31 mouse cellular contexts compared by ENCODE assay signal in the genomic region with DNA sequence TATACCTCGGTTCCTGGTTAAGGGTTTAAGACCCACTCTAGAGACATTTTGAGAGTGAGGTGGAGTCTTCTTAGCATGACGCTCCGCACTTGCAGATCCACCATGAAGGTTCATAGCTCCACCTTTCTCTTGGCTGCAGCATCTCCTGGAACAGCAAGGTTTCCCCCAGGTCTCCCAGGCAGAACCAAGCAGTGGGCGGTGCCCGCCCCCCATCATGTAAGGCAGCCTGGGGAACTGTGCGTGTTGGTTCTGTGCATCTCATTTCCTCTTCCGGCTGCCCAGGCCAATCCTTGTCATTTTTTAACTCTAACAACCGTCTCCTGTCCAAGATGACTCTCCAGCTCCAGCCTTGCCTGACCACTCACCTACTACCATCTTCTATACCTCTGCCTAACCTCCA. TPM values are rescaled to one million over a fixed set of nuclear protein-coding genes. Genes with fewer than 3 reads are reported as not detected.
"Had no signal": no experiment of that assay in that cellular context is flagged by ENCODE, and none has a peak within 500 bp of the region (broad histone marks: within the 10 kb centered on the region; RNA-seq: fewer than 3 reads in every experiment).

No protein-coding gene starts in this region.

- H3K4me2 ChIP-seq: limb, embryonic 13.5 days; liver, embryonic 12.5 days; liver, embryonic 15.5 days; lung, embryonic 14.5 days; midbrain, embryonic 13.5 days; neural tube, embryonic 13.5 days had no signal

- H3K27ac ChIP-seq: layer of hippocampus, adult 2 months; limb, embryonic 13.5 days; liver, embryonic 12.5 days; liver, embryonic 15.5 days; midbrain, embryonic 10.5 days; midbrain, embryonic 13.5 days; neural tube, embryonic 13.5 days; stomach, postnatal 0 days had no signal

- DNase-seq: kidney, adult 18-20 months; kidney, postnatal 25 days; layer of hippocampus, adult 9-11 months; liver; lung, embryonic 14.5 days; lung, postnatal 36 days; retina, postnatal 1 day; right cerebral cortex, postnatal 25 days had no signal

- H3K4me3 ChIP-seq: layer of hippocampus, adult 2 months; limb, embryonic 10.5 days; limb, embryonic 13.5 days; liver, embryonic 12.5 days; liver, embryonic 15.5 days; megakaryocyte, embryonic 14.5 days; midbrain, embryonic 10.5 days; midbrain, embryonic 13.5 days; myocyte; neural tube, embryonic 13.5 days had no signal

- H3K36me3 ChIP-seq: limb, embryonic 10.5 days; limb, embryonic 13.5 days; liver, embryonic 12.5 days; liver, embryonic 15.5 days; midbrain, embryonic 10.5 days; midbrain, embryonic 13.5 days; neural tube, embryonic 13.5 days had no signal

- H3K9ac ChIP-seq: limb, embryonic 13.5 days; liver, embryonic 12.5 days; liver, embryonic 15.5 days; lung, embryonic 14.5 days; midbrain, embryonic 13.5 days; neural tube, embryonic 13.5 days had no signal

- H3K9me3 ChIP-seq: limb, embryonic 10.5 days; limb, embryonic 13.5 days; liver, embryonic 12.5 days; liver, embryonic 15.5 days; megakaryocyte, embryonic 14.5 days; midbrain, embryonic 10.5 days; midbrain, embryonic 13.5 days; neural tube, embryonic 13.5 days had no signal

- ATAC-seq: inflammation-experienced regulatory T-cells, adult 6 months; intestine, embryonic 16.5 days; liver, embryonic 12.5 days; lung, postnatal 0 days; midbrain, embryonic 13.5 days; midbrain, embryonic 16.5 days had no signal

RNA-seq across cellular contexts. Expression of gene Gm10197, which starts 54.3 kb away (rescaled TPM):
- total RNA-seq: layer of hippocampus, adult 2 months; layer of hippocampus, postnatal 25 days; left cerebral cortex, adult 18-20 months; left cerebral cortex, postnatal 25 days; monocyte, adult 5-6 weeks; neutrophil, adult 5-6 weeks had no signal
- polyA plus RNA-seq: inflammation-experienced regulatory T-cells, adult 6 months; intestine, embryonic 16.5 days; kidney, postnatal 0 days; large intestine, adult 2 months; limb, embryonic 13.5 days; liver, embryonic 12.5 days; liver, embryonic 15.5 days; lung, postnatal 0 days; midbrain, embryonic 13.5 days; midbrain, embryonic 16.5 days; myocyte; neural tube, embryonic 13.5 days; stomach, embryonic 14.5 days; stomach, postnatal 0 days had no signal
